Mouse (Mus musculus): ENCODE data around the gene Ankrd11.

DNA sequence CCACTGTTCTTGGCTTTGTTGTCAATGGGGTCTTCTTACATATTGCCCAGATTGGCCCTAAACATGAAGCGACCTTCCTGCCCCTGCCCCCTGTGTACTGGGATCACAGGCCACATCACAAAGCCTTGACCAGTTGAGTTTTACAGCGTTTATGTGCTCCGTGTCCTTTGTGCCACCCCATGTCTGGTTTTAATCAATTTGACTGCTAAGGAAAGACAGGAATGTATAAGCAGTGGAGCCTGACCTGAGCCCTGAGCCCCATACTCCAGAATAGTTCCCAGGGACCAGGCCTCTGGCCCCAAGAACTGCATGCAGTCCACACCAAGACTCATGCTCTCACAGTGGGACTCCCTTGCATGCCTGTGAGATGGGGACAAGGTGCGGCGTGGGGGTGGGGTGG, 166.9 kb downstream of the Ankrd11 start:
- TF ChIP-seq CTCF (IDR thresholded peaks at IDR 0.05; ENCODE audit: control insufficient read depth, insufficient read depth, insufficient read length) (no peak), MYOD1 (IDR thresholded peaks at IDR 0.05; ENCODE audit: control insufficient read depth, insufficient read length, low read depth) (no peak), USF1 (IDR thresholded peaks at IDR 0.05; ENCODE audit: low read depth) (no peak), CEBPB (IDR thresholded peaks at IDR 0.05; ENCODE audit: low read depth) (no peak), MYOG (IDR thresholded peaks at IDR 0.05; ENCODE audit: control insufficient read depth, extremely low read depth, insufficient read length) (no peak), MAX (IDR thresholded peaks at IDR 0.05) (no peak)

Measured in C2C12 (cell line).